Mouse (Mus musculus): Measurements from ENCODE around the gene Txnrd1.

Txnrd1 gene

GRCm38 (mm10) chr10:82833926-82834325 lies at the start of gene Txnrd1:
Gene Txnrd1 (plus strand): TSS chr10:82833951.
- no peak for DNase-seq (ENCODE audit: low read depth, low spot score)

GRCm38 (mm10) chr10:82789181-82789580 lies 44.6 kb upstream of the Txnrd1 start:
- no peak for DNase-seq (ENCODE audit: low read depth, low spot score)

GRCm38 (mm10) chr10:82790504-82790903 lies 43.2 kb upstream of the Txnrd1 start:
- no peak for DNase-seq (ENCODE audit: low read depth, low spot score)

GRCm38 (mm10) chr10:82791713-82792112 lies 42.0 kb upstream of the Txnrd1 start:
- DNase-seq (ENCODE audit: low read depth, low spot score) = no peak

GRCm38 (mm10) chr10:82792311-82792710 lies 41.4 kb upstream of the Txnrd1 start:
- no peak for DNase-seq (ENCODE audit: low read depth, low spot score)

GRCm38 (mm10) chr10:82795071-82795731 lies 38.5 kb upstream of the Txnrd1 start:
- DNase-seq (ENCODE audit: low read depth, low spot score) = no peak

- DNase-seq (ENCODE audit: low read depth, low spot score) = no peak
Observed at GRCm38 (mm10) chr10:82795767-82796166, 38.0 kb upstream of the Txnrd1 start.

GRCm38 (mm10) chr10:82796471-82797118 lies 37.2 kb upstream of the Txnrd1 start:
- no peak for DNase-seq (ENCODE audit: low read depth, low spot score)

GRCm38 (mm10) chr10:82797119-82797491 lies 36.6 kb upstream of the Txnrd1 start:
- DNase-seq (ENCODE audit: low read depth, low spot score) = no peak

- no peak for DNase-seq (ENCODE audit: low read depth, low spot score)
Observed at GRCm38 (mm10) chr10:82798312-82798933, 35.3 kb upstream of the Txnrd1 start.

- no peak for DNase-seq (ENCODE audit: low read depth, low spot score)
Observed at GRCm38 (mm10) chr10:82800094-82800493, 33.7 kb upstream of the Txnrd1 start.

GRCm38 (mm10) chr10:82804396-82804795 lies 29.4 kb upstream of the Txnrd1 start:
- no peak for DNase-seq (ENCODE audit: low read depth, low spot score)

GRCm38 (mm10) chr10:82805111-82805510 lies 28.6 kb upstream of the Txnrd1 start:
- DNase-seq (ENCODE audit: low read depth, low spot score) = no peak

GRCm38 (mm10) chr10:82806414-82806813 lies 27.3 kb upstream of the Txnrd1 start:
- DNase-seq (ENCODE audit: low read depth, low spot score) = no peak

- DNase-seq (ENCODE audit: low read depth, low spot score) = no peak
Observed at GRCm38 (mm10) chr10:82807238-82807637, 26.5 kb upstream of the Txnrd1 start.

- no peak for DNase-seq (ENCODE audit: low read depth, low spot score)
Observed at GRCm38 (mm10) chr10:82808155-82808554, 25.6 kb upstream of the Txnrd1 start.

GRCm38 (mm10) chr10:82808891-82809290 lies 24.9 kb upstream of the Txnrd1 start:
- DNase-seq (ENCODE audit: low read depth, low spot score) = no peak

- no peak for DNase-seq (ENCODE audit: low read depth, low spot score)
Observed at GRCm38 (mm10) chr10:82809352-82809751, 24.4 kb upstream of the Txnrd1 start.

- peak; percentile 54 for DNase-seq (ENCODE audit: low read depth, low spot score)
Observed at GRCm38 (mm10) chr10:82811855-82812431, 21.8 kb upstream of the Txnrd1 start.

GRCm38 (mm10) chr10:82814096-82814970 lies 19.4 kb upstream of the Txnrd1 start:
- peak; percentile 59 for DNase-seq (ENCODE audit: low read depth, low spot score)

GRCm38 (mm10) chr10:82816441-82816840 lies 17.3 kb upstream of the Txnrd1 start:
- DNase-seq (ENCODE audit: low read depth, low spot score) = no peak

- no peak for DNase-seq (ENCODE audit: low read depth, low spot score)
Observed at GRCm38 (mm10) chr10:82817514-82817913, 16.2 kb upstream of the Txnrd1 start.
